Mouse (Mus musculus): ENCODE results near the gene Gm8362. TPM values are rescaled to one million over a fixed set of nuclear protein-coding genes. Genes with fewer than 3 reads are reported as not detected.
"Not testable (repeated sequence)": the region's sequence is repeated elsewhere in the genome, so short reads cannot be mapped to it uniquely, and the experiment has no call there.

The Gm8362 gene
- polyA plus RNA-seq (2014; fragmentation: Nextera tagmentation; extraction: Ambion mirVana), result not detected in 2 replicates

DNA sequence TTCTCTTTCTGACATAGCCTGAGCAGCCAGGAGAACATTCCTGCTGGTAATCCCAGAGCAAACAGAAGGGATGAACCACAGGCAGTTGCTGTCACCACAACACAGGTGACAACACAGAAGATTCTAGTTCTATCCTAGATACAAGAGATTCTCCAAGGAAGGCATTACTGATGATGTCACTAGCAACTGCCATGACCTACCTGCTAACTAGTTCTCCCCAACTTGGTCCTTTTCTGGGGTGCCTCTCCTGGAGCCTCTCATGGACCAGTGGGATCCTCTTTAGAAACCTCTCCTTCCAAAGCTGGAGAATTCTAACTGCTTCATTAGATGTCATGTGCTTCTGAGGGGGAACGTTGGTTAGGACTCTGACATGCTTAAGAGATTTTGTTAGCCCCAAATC lies at the start of gene Gm8362:
Gene Gm8362, minus strand, starts transcription at position 101 of the 400 bp plus-strand sequence.
- H3K27me3 ChIP-seq (replicated peaks; ENCODE audit: control insufficient read depth, insufficient read depth, low read length); H3K9me3 ChIP-seq (ENCODE audit: control insufficient read depth, low read length); H3K4me2 ChIP-seq (ENCODE audit: low read length); H3K4me1 ChIP-seq (replicated peaks; ENCODE audit: control insufficient read depth, insufficient read depth, low read length); DNase-seq (ENCODE audit: low spot score); H3K27ac ChIP-seq (ENCODE audit: low read depth); H3K9ac ChIP-seq (ENCODE audit: low read length); ATAC-seq (replicated peaks; ENCODE audit: low FRiP score, low TSS enrichment, low read depth); H3K36me3 ChIP-seq (ENCODE audit: control insufficient read depth, insufficient read depth, low read length); H3K4me3 ChIP-seq (ENCODE audit: low read depth, low read length): not testable (repeated sequence)
- WGBS, result no CpG with 5 or more reads among the region's 1 CpGs

DNA sequence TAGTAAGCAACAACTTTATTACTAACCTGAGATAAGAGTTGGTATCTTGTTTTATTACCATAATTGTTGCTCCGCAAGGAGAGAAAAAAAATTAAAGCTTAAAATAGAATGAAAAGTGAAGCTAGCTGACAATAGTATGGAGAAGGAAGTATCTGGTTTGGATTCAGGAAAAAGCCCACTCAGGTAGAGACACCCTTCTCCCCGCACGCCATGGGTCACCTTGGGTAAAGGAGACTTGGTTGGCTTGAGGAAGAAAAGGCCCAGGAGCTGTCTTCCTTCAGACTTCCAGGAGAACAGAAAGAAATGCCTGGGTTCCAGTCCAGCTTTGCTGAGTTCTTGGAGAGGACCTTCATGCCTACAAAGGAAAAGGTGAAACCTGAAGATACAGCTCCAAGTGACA lies 49.1 kb upstream of the Gm8362 start:
- H3K27ac ChIP-seq (ENCODE audit: low read depth); H3K36me3 ChIP-seq (ENCODE audit: control insufficient read depth, insufficient read depth, low read length); DNase-seq (ENCODE audit: low spot score); H3K9me3 ChIP-seq (ENCODE audit: control insufficient read depth, low read length); ATAC-seq (replicated peaks; ENCODE audit: low FRiP score, low TSS enrichment, low read depth); H3K9ac ChIP-seq (ENCODE audit: low read length); H3K4me2 ChIP-seq (ENCODE audit: low read length); H3K4me3 ChIP-seq (ENCODE audit: low read depth, low read length); H3K4me1 ChIP-seq (replicated peaks; ENCODE audit: control insufficient read depth, insufficient read depth, low read length); H3K27me3 ChIP-seq (replicated peaks; ENCODE audit: control insufficient read depth, insufficient read depth, low read length): not testable (repeated sequence)
- 88% methylated on average over 3 of the region's 3 CpGs for WGBS

DNA sequence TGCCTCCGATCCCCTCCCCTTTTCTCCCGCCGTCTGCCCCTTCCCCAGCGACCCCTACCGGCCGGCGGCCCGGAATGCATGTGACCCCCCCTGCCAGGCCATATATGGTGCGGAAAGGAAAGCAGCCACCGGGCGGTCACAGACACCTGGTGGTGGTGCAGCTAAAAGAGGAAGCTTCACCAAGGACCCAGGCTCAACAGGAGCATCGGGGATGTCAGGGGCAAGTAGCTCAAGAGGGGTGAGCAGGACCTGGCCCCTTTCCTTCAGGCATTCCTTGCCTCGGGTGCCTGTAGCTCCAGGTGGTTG lies 17.0 kb downstream of the Gm8362 start:
- H3K4me2 ChIP-seq (ENCODE audit: low read length); ATAC-seq (replicated peaks; ENCODE audit: low FRiP score, low TSS enrichment, low read depth): not testable (repeated sequence)
- 0% methylated on average over 2 of the region's 13 CpGs for WGBS

DNA sequence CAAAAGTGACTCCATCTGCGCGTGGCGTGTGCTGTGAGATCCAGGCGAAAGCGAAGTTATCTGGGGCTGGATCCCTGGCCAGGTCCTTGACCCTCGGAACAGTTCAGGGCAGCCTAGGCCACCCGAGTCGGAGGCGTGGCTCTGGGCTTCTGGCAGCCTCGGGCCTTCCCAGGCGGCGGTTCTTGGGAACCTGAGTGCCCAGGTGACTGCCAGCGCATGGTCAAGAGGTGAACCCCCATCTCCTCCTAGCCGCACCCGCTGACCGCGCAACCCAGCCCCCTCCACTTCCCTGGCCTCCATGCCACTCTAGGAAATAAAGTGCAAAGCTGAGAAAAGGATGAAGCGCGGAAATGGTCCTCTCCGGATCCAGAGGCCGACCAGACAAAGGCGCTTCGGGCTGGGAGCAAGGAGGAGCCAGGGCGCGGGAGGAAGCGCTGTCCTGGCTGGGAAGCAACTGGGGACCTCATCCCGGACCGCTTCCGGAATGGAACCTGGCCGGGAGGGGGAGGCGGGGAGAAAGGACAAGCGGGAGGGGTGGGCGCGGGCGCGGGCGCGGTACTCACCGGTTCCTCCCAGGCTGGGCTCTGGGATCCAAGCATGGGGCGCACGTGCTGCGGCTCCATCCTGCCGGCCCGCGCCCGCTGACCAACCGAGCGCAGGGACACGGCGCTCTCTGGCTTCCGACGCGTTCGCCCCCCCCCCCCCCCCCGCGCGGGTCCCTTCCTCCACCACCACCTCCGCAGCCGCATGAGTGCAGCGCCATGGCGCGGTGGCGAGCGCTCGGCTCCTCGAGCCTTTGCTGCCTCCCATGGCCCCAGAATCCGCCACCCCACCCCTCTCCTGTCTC lies 17.6 kb downstream of the Gm8362 start:
- not testable (repeated sequence) for ATAC-seq (replicated peaks; ENCODE audit: low FRiP score, low TSS enrichment, low read depth)

More for the DNA sequence above, 17.0 kb downstream of the Gm8362 start:
- H3K4me1 ChIP-seq (replicated peaks; ENCODE audit: control insufficient read depth, insufficient read depth, low read length); H3K9me3 ChIP-seq (ENCODE audit: control insufficient read depth, low read length); DNase-seq (ENCODE audit: low spot score); H3K9ac ChIP-seq (ENCODE audit: low read length); H3K36me3 ChIP-seq (ENCODE audit: control insufficient read depth, insufficient read depth, low read length); H3K27ac ChIP-seq (ENCODE audit: low read depth); H3K27me3 ChIP-seq (replicated peaks; ENCODE audit: control insufficient read depth, insufficient read depth, low read length): not testable (repeated sequence)
- 0 out of 2 replicates have a peak overlapping the region, but pooled peaks have one; percentile 28 for H3K4me3 ChIP-seq (ENCODE audit: low read depth, low read length)

DNA sequence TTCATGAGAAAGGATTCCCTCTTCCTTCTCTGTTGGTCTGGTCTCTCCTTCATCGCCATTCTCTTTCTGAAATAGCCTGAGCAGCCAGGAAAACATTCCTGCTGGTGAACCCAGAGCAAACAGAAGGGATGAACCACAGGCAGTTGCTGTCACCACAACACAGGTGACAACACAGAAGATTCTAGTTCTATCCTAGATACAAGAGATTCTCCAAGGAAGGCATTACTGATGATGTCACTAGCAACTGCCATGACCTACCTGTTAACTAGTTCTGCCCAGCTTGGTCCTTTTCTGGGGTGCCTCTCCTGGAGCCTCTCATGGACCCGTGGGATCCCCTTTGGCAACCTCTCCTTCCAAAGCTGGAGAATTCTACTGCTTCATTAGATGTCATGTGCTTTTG lies 32.0 kb downstream of the Gm8362 start, which contains the start of gene Gm3636:
Gene Gm3636, minus strand, starts transcription at position 101 of the 400 bp plus-strand sequence.
- not testable (repeated sequence) for H3K36me3 ChIP-seq (ENCODE audit: control insufficient read depth, insufficient read depth, low read length); H3K4me1 ChIP-seq (replicated peaks; ENCODE audit: control insufficient read depth, insufficient read depth, low read length); DNase-seq (ENCODE audit: low spot score); H3K4me2 ChIP-seq (ENCODE audit: low read length); H3K9ac ChIP-seq (ENCODE audit: low read length); H3K4me3 ChIP-seq (ENCODE audit: low read depth, low read length); H3K27me3 ChIP-seq (replicated peaks; ENCODE audit: control insufficient read depth, insufficient read depth, low read length); H3K9me3 ChIP-seq (ENCODE audit: control insufficient read depth, low read length); ATAC-seq (replicated peaks; ENCODE audit: low FRiP score, low TSS enrichment, low read depth); H3K27ac ChIP-seq (ENCODE audit: low read depth)
- no CpG with 5 or more reads among the region's 2 CpGs for WGBS

More for the DNA sequence above, 17.6 kb downstream of the Gm8362 start:
- H3K36me3 ChIP-seq (ENCODE audit: control insufficient read depth, insufficient read depth, low read length); H3K27ac ChIP-seq (ENCODE audit: low read depth); H3K9ac ChIP-seq (ENCODE audit: low read length); H3K4me1 ChIP-seq (replicated peaks; ENCODE audit: control insufficient read depth, insufficient read depth, low read length); H3K27me3 ChIP-seq (replicated peaks; ENCODE audit: control insufficient read depth, insufficient read depth, low read length); H3K9me3 ChIP-seq (ENCODE audit: control insufficient read depth, low read length): not testable (repeated sequence)
- Histone ChIP-seq H3K4me2 (ENCODE audit: low read length) (peak overlapping the region; percentile 33; the same call in 1 of the 2 replicates), H3K4me3 (ENCODE audit: low read depth, low read length) (peak overlapping the region; percentile 28)
- 0% methylated on average over 12 of the region's 67 CpGs for WGBS
- DNase-seq (ENCODE audit: low spot score), result peak; percentile 49

DNA sequence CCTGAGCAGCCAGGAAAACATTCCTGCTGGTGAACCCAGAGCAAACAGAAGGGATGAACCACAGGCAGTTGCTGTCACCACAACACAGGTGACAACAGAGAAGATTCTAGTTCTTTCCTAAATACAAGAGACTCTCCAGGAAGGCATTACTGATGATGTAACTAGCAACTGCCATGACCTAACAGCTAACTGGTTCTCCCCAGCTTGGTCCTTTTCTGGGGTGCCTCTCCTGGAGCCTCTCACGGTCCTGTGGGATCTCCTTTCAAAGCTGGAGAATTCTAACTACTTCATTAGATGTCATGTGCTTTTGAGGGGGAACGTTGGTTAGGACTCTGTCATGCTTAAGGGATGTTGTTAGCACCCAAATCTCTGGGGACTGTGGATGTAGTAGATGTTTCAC lies 54.1 kb downstream of the Gm8362 start, which contains the start of gene Gm8050:
Gene Gm8050, minus strand, starts transcription at position 101 of the 400 bp plus-strand sequence.
- H3K27me3 ChIP-seq (replicated peaks; ENCODE audit: control insufficient read depth, insufficient read depth, low read length); DNase-seq (ENCODE audit: low spot score); H3K4me2 ChIP-seq (ENCODE audit: low read length); H3K36me3 ChIP-seq (ENCODE audit: control insufficient read depth, insufficient read depth, low read length); ATAC-seq (replicated peaks; ENCODE audit: low FRiP score, low TSS enrichment, low read depth); H3K9me3 ChIP-seq (ENCODE audit: control insufficient read depth, low read length); H3K4me1 ChIP-seq (replicated peaks; ENCODE audit: control insufficient read depth, insufficient read depth, low read length); H3K9ac ChIP-seq (ENCODE audit: low read length); H3K27ac ChIP-seq (ENCODE audit: low read depth); H3K4me3 ChIP-seq (ENCODE audit: low read depth, low read length): not testable (repeated sequence)
- 86% methylated on average over 1 of the region's 2 CpGs for WGBS

Other genes with a start within 250 kb of the Gm8362 start
- not detected in 2 replicates for gene Gm8356, start 237.1 kb downstream of the Gm8362 start, polyA plus RNA-seq (2014; fragmentation: Nextera tagmentation; extraction: Ambion mirVana)
- gene Gm3629, start 183.8 kb downstream of the Gm8362 start, polyA plus RNA-seq (2014; fragmentation: Nextera tagmentation; extraction: Ambion mirVana), result 0.91 TPM in 1 of 2 replicates, not detected in the other
- not detected in 2 replicates for gene Gm3460, start 152.0 kb downstream of the Gm8362 start, polyA plus RNA-seq (2014; fragmentation: Nextera tagmentation; extraction: Ambion mirVana)
- gene Gm10251, start 90.2 kb downstream of the Gm8362 start, polyA plus RNA-seq (2014; fragmentation: Nextera tagmentation; extraction: Ambion mirVana), result not detected in 2 replicates
- gene Gm8050, start 54.2 kb downstream of the Gm8362 start, polyA plus RNA-seq (2014; fragmentation: Nextera tagmentation; extraction: Ambion mirVana), result not detected in 2 replicates
- 5.6 and 5.8 TPM in 2 replicates for gene Gm3636, start 32.1 kb downstream of the Gm8362 start, polyA plus RNA-seq (2014; fragmentation: Nextera tagmentation; extraction: Ambion mirVana)
- not detected in 2 replicates for gene Gm3642, start 65.9 kb upstream of the Gm8362 start, polyA plus RNA-seq (2014; fragmentation: Nextera tagmentation; extraction: Ambion mirVana)
- gene Gm3667, start 115.6 kb upstream of the Gm8362 start, polyA plus RNA-seq (2014; fragmentation: Nextera tagmentation; extraction: Ambion mirVana), result 1.2 and 1.5 TPM in 2 replicates
- gene Gm6356, start 199.4 kb upstream of the Gm8362 start, polyA plus RNA-seq (2014; fragmentation: Nextera tagmentation; extraction: Ambion mirVana), result not detected in 2 replicates